Mouse (Mus musculus) forebrain, embryonic 11.5 days (tissue): Measurements from ENCODE around the gene Nktr. TPM values are rescaled to one million over a fixed set of nuclear protein-coding genes. Genes with fewer than 3 reads are reported as not detected.

Source experiments
- ATAC-seq: fragments of 200-750 bp; cut with Nextera tagmentation; replicated peaks from 2 replicates; pipeline ENCODE4 v1.8.0; 2017; ENCODE audit warnings: moderate TSS enrichment; ENCODE audit not compliant: low FRiP score
- DNase-seq: peaks from one replicate; pipeline ENCODE4 v3.0.0-alpha.2; 2017; ENCODE audit warnings: low spot score
- H3K27ac ChIP-seq: fragments of 300-500 bp; sonication (generic); 2 replicates; pipeline ENCODE4 v1.5.1; 2014; ENCODE audit warnings: low read depth, low read length
- H3K27me3 ChIP-seq: fragments of 300-500 bp; sonication (generic); 2 replicates; pipeline ENCODE4 v1.6.1; 2014; ENCODE audit warnings: mild to moderate bottlenecking, low read length, mixed read lengths; ENCODE audit not compliant: control insufficient read depth, insufficient read depth
- H3K36me3 ChIP-seq: fragments of 300-500 bp; sonication (generic); 2 replicates; pipeline ENCODE4 v1.6.1; 2014; ENCODE audit warnings: mild to moderate bottlenecking, low read length, moderate library complexity, mixed read lengths; ENCODE audit not compliant: control insufficient read depth, insufficient read depth
- H3K4me1 ChIP-seq: fragments of 300-500 bp; sonication (generic); replicated peaks from 2 replicates; pipeline ENCODE4 v1.6.1; 2014; ENCODE audit warnings: low read length, mixed read lengths; ENCODE audit not compliant: control insufficient read depth, insufficient read depth
- H3K4me2 ChIP-seq: fragments of 300-500 bp; sonication (generic); 2 replicates; pipeline ENCODE4 v1.6.1; 2014; ENCODE audit warnings: low read depth, mild to moderate bottlenecking, low read length, moderate library complexity, mixed read lengths; ENCODE audit not compliant: severe bottlenecking
- H3K4me3 ChIP-seq: fragments of 300-500 bp; sonication (generic); 2 replicates; pipeline ENCODE4 v1.5.1; 2014; ENCODE audit warnings: low read depth, low read length
- H3K9ac ChIP-seq: fragments of 300-500 bp; sonication (generic); 2 replicates; pipeline ENCODE4 v1.6.1; 2014; ENCODE audit warnings: low read length
- H3K9me3 ChIP-seq: fragments of 300-500 bp; sonication (generic); 2 replicates; pipeline ENCODE4 v1.6.1; 2016; ENCODE audit warnings: low read length, mixed read lengths; ENCODE audit not compliant: control insufficient read depth
- WGBS: fragments of 180-500 bp; shearing (Covaris S2); extraction: QIAGEN DNeasy Blood & Tissue Kit; methylation state at CpG from one replicate; pipeline ENCODE4 v1.1.7; 2014; 5-methylcytosine and 5-hydroxymethylcytosine counted together
- polyA plus RNA-seq: library from polyadenylated mRNA; unstranded; fragments of >200 nt; fragmentation: Nextera tagmentation; extraction: Ambion mirVana; gene quantifications from 2 replicates; pipeline ENCODE4 v1.2.1, GENCODE M21; 2014

The Nktr gene
- polyA plus RNA-seq, 1 experiment from 2014 or later: 67.5 TPM

GRCm38 (mm10) chr9:121778066-121778624, 59.2 kb downstream of the Nktr start:
- ATAC-seq (no peak), DNase-seq (no peak)
- WGBS: 19% methylated on average over 54 of the region's 54 CpGs
- Histone ChIP-seq H3K4me1 (peaks cover 3% of the 10 kb centered on the region; the same call in 1 of the 2 replicates), H3K4me2 (peak overlapping the region; percentile 49), H3K27ac (no peak overlapping the region), H3K9ac (no peak overlapping the region), H3K4me3 (peak overlapping the region; percentile 22; the same call in 1 of the 2 replicates), H3K27me3 (peaks cover 24% of the 10 kb centered on the region), H3K36me3 (no peaks in the 10 kb centered on the region), H3K9me3 (no peaks in the 10 kb centered on the region)

GRCm38 (mm10) chr9:121784801-121785200, 65.8 kb downstream of the Nktr start:
- DNase-seq: no peak

GRCm38 (mm10) chr9:121785261-121785660, 66.3 kb downstream of the Nktr start:
- Histone ChIP-seq H3K4me2 (no peak overlapping the region), H3K36me3 (no peaks in the 10 kb centered on the region), H3K27ac (no peak overlapping the region), H3K27me3 (no peaks in the 10 kb centered on the region), H3K4me1 (no peaks in the 10 kb centered on the region), H3K9ac (no peak overlapping the region), H3K4me3 (no peak overlapping the region), H3K9me3 (no peaks in the 10 kb centered on the region)
- 81% methylated on average over 8 of the region's 8 CpGs for WGBS
- ATAC-seq: no peak
- no peak for DNase-seq

More at GRCm38 (mm10) chr9:121784801-121785200, 65.8 kb downstream of the Nktr start:
- Histone ChIP-seq H3K27ac (no peak overlapping the region), H3K9ac (no peak overlapping the region), H3K36me3 (no peaks in the 10 kb centered on the region), H3K4me2 (no peak overlapping the region), H3K27me3 (no peaks in the 10 kb centered on the region), H3K4me1 (no peaks in the 10 kb centered on the region), H3K4me3 (no peak overlapping the region), H3K9me3 (no peaks in the 10 kb centered on the region)
- 89% methylated on average over 12 of the region's 12 CpGs for WGBS
- ATAC-seq: no peak

GRCm38 (mm10) chr9:121786359-121786758, 67.4 kb downstream of the Nktr start:
- Histone ChIP-seq H3K4me2 (no peak overlapping the region), H3K9me3 (no peaks in the 10 kb centered on the region), H3K27ac (no peak overlapping the region), H3K9ac (no peak overlapping the region), H3K4me1 (no peaks in the 10 kb centered on the region), H3K27me3 (no peaks in the 10 kb centered on the region), H3K4me3 (no peak overlapping the region), H3K36me3 (no peaks in the 10 kb centered on the region)
- ATAC-seq: no peak
- WGBS: 82% methylated on average over 2 of the region's 2 CpGs
- no peak for DNase-seq

GRCm38 (mm10) chr9:121791206-121791605, 72.2 kb downstream of the Nktr start:
- no peaks in the 10 kb centered on the region for H3K9me3 ChIP-seq
- no peak overlapping the region for H3K4me3 ChIP-seq
- no peaks in the 10 kb centered on the region for H3K36me3 ChIP-seq
- H3K4me2 ChIP-seq: no peak overlapping the region
- no peak overlapping the region for H3K9ac ChIP-seq
- no peak overlapping the region for H3K27ac ChIP-seq
- DNase-seq (peak; percentile 77), ATAC-seq (no peak)
- no peaks in the 10 kb centered on the region for H3K4me1 ChIP-seq
- no peaks in the 10 kb centered on the region for H3K27me3 ChIP-seq
- 13% methylated on average over 5 of the region's 5 CpGs for WGBS

- ATAC-seq: no peak
- H3K27ac ChIP-seq: no peak within 1 kb of the TSS
- H3K27me3 ChIP-seq: no peaks in the 10 kb centered on the region
- no peaks in the 10 kb centered on the region for H3K9me3 ChIP-seq
- H3K4me2 ChIP-seq: no peak within 1 kb of the TSS
- no peak within 1 kb of the TSS for H3K4me3 ChIP-seq
- no peak within 1 kb of the TSS for H3K9ac ChIP-seq
- WGBS: 50% methylated on average over 24 of the region's 24 CpGs
- no peak for DNase-seq
- H3K4me1 ChIP-seq: no peaks in the 10 kb centered on the region
- H3K36me3 ChIP-seq: no peaks in the 10 kb centered on the region
Observed at GRCm38 (mm10) chr9:121791757-121792521, 73.0 kb downstream of the Nktr start, which contains the start of gene Hhatl. Gene Hhatl, minus strand, starts transcription at chr9:121792507.

- no peak for DNase-seq
- no peaks in the 10 kb centered on the region for H3K9me3 ChIP-seq
- no peak overlapping the region for H3K9ac ChIP-seq
- no peaks in the 10 kb centered on the region for H3K27me3 ChIP-seq
- H3K36me3 ChIP-seq: no peaks in the 10 kb centered on the region
- no peak overlapping the region for H3K4me2 ChIP-seq
- WGBS: 74% methylated on average over 1 of the region's 1 CpGs
- H3K27ac ChIP-seq: no peak overlapping the region
- H3K4me1 ChIP-seq: 0 out of 2 replicates have a peak, but pooled peaks cover 2% of the 10 kb centered on the region
- ATAC-seq: no peak
- H3K4me3 ChIP-seq: no peak overlapping the region
Observed at GRCm38 (mm10) chr9:121794972-121795539, 76.1 kb downstream of the Nktr start.

GRCm38 (mm10) chr9:121797722-121798121, 78.8 kb downstream of the Nktr start:
- Histone ChIP-seq H3K27ac (no peak overlapping the region), H3K4me1 (0 out of 2 replicates have a peak, but pooled peaks cover 5% of the 10 kb centered on the region), H3K27me3 (no peaks in the 10 kb centered on the region), H3K9ac (no peak overlapping the region), H3K4me2 (no peak overlapping the region), H3K4me3 (no peak overlapping the region), H3K36me3 (no peaks in the 10 kb centered on the region), H3K9me3 (no peaks in the 10 kb centered on the region)
- no peak for ATAC-seq
- whole genome bisulfite sequencing: 16% methylated on average over 12 of the region's 12 CpGs
- DNase-seq: no peak
